In genomic region chr6:122668823-122669222, GRCm38 (mm10) we compare ENCODE assay signal across 20 mouse cellular contexts. TPM values are rescaled to one million over a fixed set of nuclear protein-coding genes. Genes with fewer than 3 reads are reported as not detected.
DNase-seq lines count a peak whose midpoint lies in the region; ATAC-seq and TF ChIP-seq lines count a peak whose summit lies in the region.
"Had no signal": no experiment of that assay in that cellular context is flagged by ENCODE, and none has a peak within 500 bp of the region (broad histone marks: within the 10 kb centered on the region; RNA-seq: fewer than 3 reads in every experiment).

No protein-coding gene starts in this region.

- H3K4me2 ChIP-seq in forebrain, embryonic 12.5 days: no peak overlapping the region
- H3K4me2 ChIP-seq in forebrain, embryonic 16.5 days (ENCODE audit: low read length): no peak overlapping the region
- H3K4me2 ChIP-seq in lung, embryonic 14.5 days: no peak overlapping the region
- no peak overlapping the region for H3K4me2 ChIP-seq in hindbrain, embryonic 16.5 days (ENCODE audit: low read length)
- no peak overlapping the region for H3K4me2 ChIP-seq in neural tube, embryonic 15.5 days

- H3K36me3 ChIP-seq in forebrain, embryonic 12.5 days (replicated peaks): no peaks in the 10 kb centered on the region
- H3K36me3 ChIP-seq in forebrain, embryonic 16.5 days (ENCODE audit: control insufficient read depth, insufficient read depth): no peaks in the 10 kb centered on the region
- no peaks in the 10 kb centered on the region for H3K36me3 ChIP-seq in lung, embryonic 14.5 days (ENCODE audit: insufficient read depth)
- no peaks in the 10 kb centered on the region for H3K36me3 ChIP-seq in hindbrain, embryonic 16.5 days (ENCODE audit: control insufficient read depth, insufficient read depth, low read length)
- H3K36me3 ChIP-seq in neural tube, embryonic 15.5 days: no peaks in the 10 kb centered on the region
- H3K36me3 ChIP-seq: embryonic facial prominence, embryonic 15.5 days; heart, embryonic 10.5 days; limb, embryonic 13.5 days; liver, embryonic 13.5 days; lung, embryonic 15.5 days had no signal

- no peaks in the 10 kb centered on the region for H3K9me3 ChIP-seq in forebrain, embryonic 12.5 days
- H3K9me3 ChIP-seq in forebrain, embryonic 16.5 days (ENCODE audit: control insufficient read depth, low read length): no peaks in the 10 kb centered on the region
- H3K9me3 ChIP-seq in lung, embryonic 14.5 days (ENCODE audit: low read depth, low read length): no peaks in the 10 kb centered on the region
- H3K9me3 ChIP-seq in hindbrain, embryonic 16.5 days (ENCODE audit: control insufficient read depth, low read length): no peaks in the 10 kb centered on the region
- H3K9me3 ChIP-seq in neural tube, embryonic 15.5 days (replicated peaks): no peaks in the 10 kb centered on the region
- H3K9me3 ChIP-seq: embryonic facial prominence, embryonic 15.5 days; heart, embryonic 10.5 days; limb, embryonic 13.5 days; liver, embryonic 13.5 days; lung, embryonic 15.5 days had no signal

- 74% methylated on average over 5 of the region's 5 CpGs for whole genome bisulfite sequencing in forebrain, embryonic 12.5 days
- 67% methylated on average over 5 of the region's 5 CpGs for WGBS in forebrain, embryonic 16.5 days
- WGBS in lung, embryonic 14.5 days: 67% methylated on average over 5 of the region's 5 CpGs
- 92% methylated on average over 5 of the region's 5 CpGs for WGBS in hindbrain, embryonic 16.5 days
- 77% methylated on average over 5 of the region's 5 CpGs for WGBS in neural tube, embryonic 15.5 days

- no peak overlapping the region for H3K27ac ChIP-seq in forebrain, embryonic 12.5 days
- H3K27ac ChIP-seq in forebrain, embryonic 16.5 days (ENCODE audit: low read length): no peak overlapping the region
- H3K27ac ChIP-seq in lung, embryonic 14.5 days (ENCODE audit: low read depth): no peak overlapping the region
- H3K27ac ChIP-seq in hindbrain, embryonic 16.5 days (ENCODE audit: low read depth, low read length): no peak overlapping the region
- H3K27ac ChIP-seq in neural tube, embryonic 15.5 days (replicated peaks): no peak overlapping the region
- H3K27ac ChIP-seq: embryonic facial prominence, embryonic 15.5 days; limb, embryonic 13.5 days; liver, embryonic 13.5 days; lung, embryonic 15.5 days; macrophage had no signal

- TF ChIP-seq CTCF in lung, embryonic 14.5 days (IDR thresholded peaks at IDR 0.05; ENCODE audit: low read depth): no peak

- peaks cover 8% of the 10 kb centered on the region; the same call in 1 of the 2 replicates for H3K4me1 ChIP-seq in forebrain, embryonic 12.5 days
- H3K4me1 ChIP-seq in forebrain, embryonic 16.5 days (replicated peaks; ENCODE audit: control insufficient read depth, insufficient read depth, low read length): 0 out of 2 replicates have a peak, but pooled peaks cover 7% of the 10 kb centered on the region
- no peaks in the 10 kb centered on the region for H3K4me1 ChIP-seq in lung, embryonic 14.5 days (ENCODE audit: insufficient read depth)
- peaks cover 2% of the 10 kb centered on the region; the same call in 1 of the 2 replicates for H3K4me1 ChIP-seq in hindbrain, embryonic 16.5 days (ENCODE audit: control insufficient read depth, insufficient read depth, low read depth, low read length)
- H3K4me1 ChIP-seq in neural tube, embryonic 15.5 days: peaks cover 9% of the 10 kb centered on the region
- H3K4me1 ChIP-seq: limb, embryonic 13.5 days; liver, embryonic 13.5 days had no signal

- intact Hi-C loops in left cerebral cortex, postnatal 25 days (cut with DNase I): loop anchor here (1.0 to 10.0 kb wide), 3 partner anchors 51 to 1596 kb away; no protein-coding TSS in a partner anchor

- peaks cover 14% of the 10 kb centered on the region; the same call in 1 of the 2 replicates for H3K27me3 ChIP-seq in forebrain, embryonic 12.5 days
- no peaks in the 10 kb centered on the region for H3K27me3 ChIP-seq in forebrain, embryonic 16.5 days (replicated peaks; ENCODE audit: control insufficient read depth, insufficient read depth, low read length)
- no peaks in the 10 kb centered on the region for H3K27me3 ChIP-seq in lung, embryonic 14.5 days (ENCODE audit: insufficient read depth, low read length)
- H3K27me3 ChIP-seq in hindbrain, embryonic 16.5 days (replicated peaks; ENCODE audit: control insufficient read depth, insufficient read depth, low read length): no peaks in the 10 kb centered on the region
- no peaks in the 10 kb centered on the region for H3K27me3 ChIP-seq in neural tube, embryonic 15.5 days (replicated peaks)
- H3K27me3 ChIP-seq: liver, embryonic 13.5 days had no signal

- no peak overlapping the region for H3K9ac ChIP-seq in forebrain, embryonic 12.5 days
- H3K9ac ChIP-seq in forebrain, embryonic 16.5 days (replicated peaks; ENCODE audit: low read depth, low read length): no peak overlapping the region
- H3K9ac ChIP-seq in lung, embryonic 14.5 days: no peak overlapping the region
- H3K9ac ChIP-seq in hindbrain, embryonic 16.5 days (ENCODE audit: low read depth, low read length): no peak overlapping the region
- H3K9ac ChIP-seq in neural tube, embryonic 15.5 days (replicated peaks): no peak overlapping the region
- H3K9ac ChIP-seq: embryonic facial prominence, embryonic 15.5 days; liver, embryonic 13.5 days had no signal

- ATAC-seq in forebrain, embryonic 12.5 days (ENCODE audit: low FRiP score): 0 out of 2 replicates have a peak, but pooled peaks have one; percentile 4
- no peak for ATAC-seq in forebrain, embryonic 16.5 days
- peak; percentile 5; the same call in 1 of the 2 replicates for ATAC-seq in lung, embryonic 14.5 days (ENCODE audit: insufficient read depth)
- ATAC-seq in hindbrain, embryonic 16.5 days: peak; percentile 25; the same call in 1 of the 2 replicates
- ATAC-seq in neural tube, embryonic 15.5 days (ENCODE audit: low FRiP score): peak; percentile 8; the same call in 1 of the 2 replicates

- no peak for DNase-seq in lung, embryonic 14.5 days
- no peak for DNase-seq in lung, postnatal 36 days
- no peak for DNase-seq in left cerebral cortex, postnatal 25 days (ENCODE audit: low spot score in 2 of 2)

- no peak overlapping the region for H3K4me3 ChIP-seq in forebrain, embryonic 12.5 days (replicated peaks)
- H3K4me3 ChIP-seq in forebrain, embryonic 16.5 days (replicated peaks; ENCODE audit: low read length): no peak overlapping the region
- H3K4me3 ChIP-seq in lung, embryonic 14.5 days (ENCODE audit: low read depth, low read length): no peak overlapping the region
- H3K4me3 ChIP-seq in hindbrain, embryonic 16.5 days (ENCODE audit: low read length): no peak overlapping the region
- no peak overlapping the region for H3K4me3 ChIP-seq in neural tube, embryonic 15.5 days (replicated peaks)

RNA-seq across cellular contexts. Expression of gene Nanog, which starts 38.5 kb away (rescaled TPM):
- 0.19 and 0.22 TPM in 2 replicates for polyA plus RNA-seq in forebrain, embryonic 12.5 days (2016; fragmentation: Nextera tagmentation; extraction: Ambion mirVana)
- polyA plus RNA-seq in forebrain, embryonic 16.5 days (2015; fragmentation: Nextera tagmentation; extraction: Ambion mirVana): 0.13 TPM in 1 of 2 replicates, not detected in the other
- polyA plus RNA-seq in lung, embryonic 14.5 days (2014; fragmentation: Nextera tagmentation; extraction: Ambion mirVana): 0.15 and 0.43 TPM in 2 replicates
- polyA plus RNA-seq in hindbrain, embryonic 16.5 days (2015; fragmentation: Nextera tagmentation; extraction: Ambion mirVana): 0.08 and 0.25 TPM in 2 replicates
- polyA plus RNA-seq in neural tube, embryonic 15.5 days (2015; fragmentation: Nextera tagmentation; extraction: Ambion mirVana): 0.11 TPM in 1 of 2 replicates, not detected in the other
- total RNA-seq in left cerebral cortex, postnatal 25 days (2021): under 1 TPM in 1 of 2 experiments, not detected in 1; 0.16 TPM
- total RNA-seq: adrenal gland, postnatal 25 days; gastrocnemius, postnatal 4 days; left cerebral cortex, adult 8-10 months; MEL; neutrophil, adult 5-6 weeks had no signal
- polyA plus RNA-seq: liver, embryonic 13.5 days; macrophage; spleen, adult 2 months had no signal

RNA-seq across cellular contexts. Expression of gene Dppa3, which starts 42.6 kb away (rescaled TPM):
- not detected in 2 replicates for polyA plus RNA-seq in forebrain, embryonic 12.5 days (2016; fragmentation: Nextera tagmentation; extraction: Ambion mirVana)
- not detected in 2 replicates for polyA plus RNA-seq in forebrain, embryonic 16.5 days (2015; fragmentation: Nextera tagmentation; extraction: Ambion mirVana)
- polyA plus RNA-seq in lung, embryonic 14.5 days (2014; fragmentation: Nextera tagmentation; extraction: Ambion mirVana): not detected in 2 replicates
- not detected in 2 replicates for polyA plus RNA-seq in hindbrain, embryonic 16.5 days (2015; fragmentation: Nextera tagmentation; extraction: Ambion mirVana)
- polyA plus RNA-seq in neural tube, embryonic 15.5 days (2015; fragmentation: Nextera tagmentation; extraction: Ambion mirVana): not detected in 2 replicates
- not detected for total RNA-seq in left cerebral cortex, postnatal 25 days (2021)
- total RNA-seq: adrenal gland, postnatal 25 days; gastrocnemius, postnatal 4 days; left cerebral cortex, adult 8-10 months; MEL; neutrophil, adult 5-6 weeks had no signal
- polyA plus RNA-seq: embryonic facial prominence, embryonic 15.5 days; heart, embryonic 10.5 days; limb, embryonic 13.5 days; liver, embryonic 13.5 days; lung, embryonic 15.5 days; spleen, adult 2 months; stomach, embryonic 14.5 days had no signal

RNA-seq across cellular contexts. Expression of gene Gdf3, which starts 58.9 kb away (rescaled TPM):
- polyA plus RNA-seq in forebrain, embryonic 12.5 days (2016; fragmentation: Nextera tagmentation; extraction: Ambion mirVana): 0.12 TPM in 1 of 2 replicates, not detected in the other
- not detected in 2 replicates for polyA plus RNA-seq in forebrain, embryonic 16.5 days (2015; fragmentation: Nextera tagmentation; extraction: Ambion mirVana)
- polyA plus RNA-seq in lung, embryonic 14.5 days (2014; fragmentation: Nextera tagmentation; extraction: Ambion mirVana): not detected in 2 replicates
- 0.06 TPM in 1 of 2 replicates, not detected in the other for polyA plus RNA-seq in hindbrain, embryonic 16.5 days (2015; fragmentation: Nextera tagmentation; extraction: Ambion mirVana)
- polyA plus RNA-seq in neural tube, embryonic 15.5 days (2015; fragmentation: Nextera tagmentation; extraction: Ambion mirVana): 0.09 TPM in 1 of 2 replicates, not detected in the other
- total RNA-seq in left cerebral cortex, postnatal 25 days (2021): not detected
- total RNA-seq: adrenal gland, postnatal 25 days; gastrocnemius, postnatal 4 days; left cerebral cortex, adult 8-10 months had no signal
- polyA plus RNA-seq: lung, embryonic 15.5 days; stomach, embryonic 14.5 days had no signal
